Mouse (Mus musculus) forebrain, embryonic 12.5 days (tissue): ENCODE results near the gene Slpi. TPM values are rescaled to one million over a fixed set of nuclear protein-coding genes. Genes with fewer than 3 reads are reported as not detected.

Source experiments
- ATAC-seq: fragments of 200-750 bp; cut with Nextera tagmentation; 2 replicates; pipeline ENCODE4 v1.8.0; 2017; ENCODE audit warnings: moderate TSS enrichment; ENCODE audit not compliant: low FRiP score
- H3K27ac ChIP-seq: fragments of 300-500 bp; sonication (generic); 2 replicates; pipeline ENCODE4 v1.5.1; 2016; ENCODE audit warnings: mild to moderate bottlenecking
- H3K27me3 ChIP-seq: fragments of 300-500 bp; sonication (generic); 2 replicates; pipeline ENCODE4 v1.6.1; 2016; ENCODE audit warnings: mild to moderate bottlenecking
- H3K36me3 ChIP-seq: fragments of 300-500 bp; sonication (generic); replicated peaks from 2 replicates; pipeline ENCODE4 v1.6.1; 2016; ENCODE audit warnings: mild to moderate bottlenecking
- H3K4me1 ChIP-seq: fragments of 300-500 bp; sonication (generic); 2 replicates; pipeline ENCODE4 v1.6.1; 2016
- H3K4me2 ChIP-seq: fragments of 300-500 bp; sonication (generic); 2 replicates; pipeline ENCODE4 v1.6.1; 2016; ENCODE audit warnings: mild to moderate bottlenecking, moderate library complexity
- H3K4me3 ChIP-seq: fragments of 300-500 bp; sonication (generic); replicated peaks from 2 replicates; pipeline ENCODE4 v1.5.1; 2016; ENCODE audit warnings: mild to moderate bottlenecking
- H3K9ac ChIP-seq: fragments of 300-500 bp; sonication (generic); 2 replicates; pipeline ENCODE4 v1.6.1; 2016; ENCODE audit warnings: mild to moderate bottlenecking
- H3K9me3 ChIP-seq: fragments of 300-500 bp; sonication (generic); 2 replicates; pipeline ENCODE4 v1.6.1; 2016
- WGBS: fragments of 180-500 bp; shearing (Covaris S2); methylation state at CpG from one replicate; pipeline ENCODE4 v1.1.7; 2016; 5-methylcytosine and 5-hydroxymethylcytosine counted together
- polyA plus RNA-seq: library from polyadenylated mRNA; unstranded; fragments of >200 nt; fragmentation: Nextera tagmentation; extraction: Ambion mirVana; gene quantifications from 2 replicates; pipeline ENCODE4 v1.2.1, GENCODE M21; 2016

Slpi gene
- polyA plus RNA-seq, 1 experiment from 2014 or later: 0.41 TPM

DNA sequence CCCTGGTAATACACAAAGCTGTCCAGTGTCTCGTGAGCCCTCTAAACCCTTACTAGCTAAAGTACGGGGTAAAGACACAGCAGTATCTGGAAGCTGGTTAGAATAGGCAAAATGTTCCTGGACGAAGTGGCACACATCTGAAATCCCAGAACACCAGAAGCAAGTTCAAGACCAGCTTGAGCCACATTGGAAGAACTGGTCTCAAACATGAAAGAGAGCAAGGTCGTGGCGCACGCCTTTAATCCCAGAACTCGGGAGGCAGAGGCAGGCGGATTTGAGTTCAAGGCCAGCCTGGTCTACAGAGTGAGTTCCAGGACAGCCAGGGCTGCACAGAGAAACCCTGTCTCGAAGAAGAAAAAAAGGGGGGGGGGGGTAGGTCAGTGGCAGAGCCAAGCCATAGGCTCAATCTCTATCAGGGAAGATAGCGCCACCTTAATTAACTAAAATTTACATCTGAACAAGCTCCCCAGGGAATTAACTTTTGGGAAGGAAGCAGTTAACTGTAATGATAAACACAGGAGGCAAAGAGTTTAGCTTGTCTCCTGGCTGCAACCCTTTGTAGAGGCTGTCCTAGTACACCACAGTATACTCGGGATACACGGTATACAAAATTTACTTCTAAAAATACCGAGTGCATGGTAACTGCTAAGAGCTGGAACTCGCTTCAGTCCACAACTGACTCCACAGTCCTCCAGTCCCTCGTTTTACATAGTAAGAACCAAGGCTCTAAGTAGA lies 41.2 kb upstream of the Slpi start:
- ATAC-seq: no peak
- Histone ChIP-seq H3K27me3 (peaks cover 7% of the 10 kb centered on the region; the same call in 1 of the 2 replicates), H3K36me3 (no peaks in the 10 kb centered on the region), H3K27ac (no peak overlapping the region), H3K4me1 (peaks cover 13% of the 10 kb centered on the region), H3K4me3 (no peak overlapping the region), H3K9ac (no peak overlapping the region), H3K4me2 (no peak overlapping the region), H3K9me3 (no peaks in the 10 kb centered on the region)
- 44% methylated on average over 15 of the region's 15 CpGs for WGBS

DNA sequence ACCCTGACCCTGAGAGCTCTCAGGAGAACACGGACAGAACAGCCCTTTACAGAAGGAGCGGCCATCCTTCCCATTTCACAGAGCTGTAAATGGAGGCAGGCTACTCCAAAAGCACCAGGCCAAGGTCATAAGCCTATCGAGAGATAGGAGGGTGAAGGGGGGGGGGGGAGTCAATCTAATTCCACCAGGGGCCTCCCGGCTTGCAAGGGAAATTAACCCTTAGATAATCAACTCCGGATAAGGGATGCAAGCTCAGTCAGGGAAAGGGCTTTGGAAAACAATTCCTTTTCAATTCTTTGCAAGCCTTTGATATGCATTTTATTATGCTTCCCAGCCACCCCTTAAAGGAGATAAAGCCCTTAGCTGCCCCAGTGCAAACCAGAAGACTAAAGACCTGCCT lies 39.6 kb upstream of the Slpi start:
- no peaks in the 10 kb centered on the region for H3K9me3 ChIP-seq
- no peak for ATAC-seq
- H3K4me3 ChIP-seq: no peak overlapping the region
- 46% methylated on average over 5 of the region's 5 CpGs for WGBS
- H3K4me1 ChIP-seq: peaks cover 13% of the 10 kb centered on the region
- no peak overlapping the region for H3K27ac ChIP-seq
- H3K9ac ChIP-seq: no peak overlapping the region
- no peaks in the 10 kb centered on the region for H3K36me3 ChIP-seq
- peaks cover 7% of the 10 kb centered on the region; the same call in 1 of the 2 replicates for H3K27me3 ChIP-seq
- H3K4me2 ChIP-seq: no peak overlapping the region

DNA sequence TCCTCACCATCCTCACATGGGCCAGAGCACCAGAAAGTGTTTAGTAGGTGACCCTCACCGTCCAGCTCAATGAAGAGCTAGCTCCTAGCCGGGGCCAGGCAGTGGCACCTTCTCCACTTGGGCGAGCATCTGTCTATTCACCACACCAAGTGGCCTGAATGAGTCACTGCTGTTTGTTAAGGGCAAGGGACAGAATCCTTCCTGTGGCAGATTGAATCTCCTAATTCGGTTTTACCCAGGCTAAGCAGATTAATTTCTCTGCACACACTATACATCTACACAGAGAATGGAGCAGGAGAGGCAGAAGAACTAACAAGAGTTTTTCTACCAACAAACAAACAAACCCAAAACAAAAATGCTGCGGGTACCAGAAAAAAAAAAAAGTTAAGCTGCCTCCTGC lies 38.1 kb upstream of the Slpi start:
- Histone ChIP-seq H3K9me3 (no peaks in the 10 kb centered on the region), H3K36me3 (no peaks in the 10 kb centered on the region), H3K4me1 (peaks cover 3% of the 10 kb centered on the region; the same call in 1 of the 2 replicates), H3K4me3 (no peak overlapping the region), H3K9ac (no peak overlapping the region), H3K27ac (no peak overlapping the region), H3K27me3 (peaks cover 7% of the 10 kb centered on the region; the same call in 1 of the 2 replicates), H3K4me2 (no peak overlapping the region)
- 80% methylated on average over 5 of the region's 5 CpGs for WGBS
- no peak for ATAC-seq

DNA sequence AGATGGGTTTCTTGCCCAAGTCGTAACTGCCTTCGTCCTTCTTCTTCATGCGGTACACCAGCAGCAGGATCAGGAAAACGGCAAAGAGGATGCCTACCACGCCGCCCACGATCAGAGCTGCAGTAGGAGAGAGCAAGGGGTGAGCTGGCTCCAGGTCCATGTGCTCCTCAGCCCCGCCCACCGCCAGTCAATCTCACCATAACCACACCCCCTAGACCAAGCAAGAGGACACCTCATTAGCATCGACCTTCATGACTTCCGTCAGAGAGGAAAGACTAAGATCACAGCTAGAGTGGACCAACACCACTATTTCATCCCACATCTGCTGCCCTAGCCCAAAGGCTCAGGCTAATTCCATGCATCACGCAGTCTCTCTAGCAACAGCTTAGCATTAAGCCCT lies 37.2 kb upstream of the Slpi start:
- Histone ChIP-seq H3K4me3 (no peak overlapping the region), H3K9ac (no peak overlapping the region), H3K9me3 (no peaks in the 10 kb centered on the region), H3K4me1 (peaks cover 2% of the 10 kb centered on the region; the same call in 1 of the 2 replicates), H3K36me3 (no peaks in the 10 kb centered on the region), H3K27ac (no peak overlapping the region), H3K27me3 (peaks cover 7% of the 10 kb centered on the region; the same call in 1 of the 2 replicates), H3K4me2 (no peak overlapping the region)
- WGBS: 36% methylated on average over 12 of the region's 12 CpGs
- no peak for ATAC-seq

DNA sequence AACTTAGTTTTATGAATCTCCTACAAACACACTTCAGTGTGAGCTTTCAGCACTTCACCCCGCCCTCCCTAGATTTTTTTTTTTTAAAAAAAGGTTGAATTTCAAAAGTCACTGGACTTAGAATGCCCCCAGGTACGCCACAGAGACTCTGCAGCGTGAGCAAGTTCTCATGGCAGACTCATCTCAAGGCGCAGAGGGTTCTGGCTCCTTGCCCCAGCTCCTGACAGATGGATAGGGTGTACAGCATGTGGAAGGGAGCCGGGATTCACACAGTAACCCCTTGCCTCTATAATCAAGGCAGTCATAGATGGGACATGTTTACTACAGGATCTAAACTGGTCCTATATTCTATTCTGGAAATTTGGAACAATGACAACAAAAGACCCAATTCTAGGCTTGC lies 36.5 kb upstream of the Slpi start:
- WGBS: 90% methylated on average over 5 of the region's 5 CpGs
- no peak overlapping the region for H3K4me2 ChIP-seq
- peaks cover 7% of the 10 kb centered on the region; the same call in 1 of the 2 replicates for H3K27me3 ChIP-seq
- no peaks in the 10 kb centered on the region for H3K9me3 ChIP-seq
- no peak overlapping the region for H3K9ac ChIP-seq
- H3K4me1 ChIP-seq: no peaks in the 10 kb centered on the region
- H3K4me3 ChIP-seq: no peak overlapping the region
- ATAC-seq: no peak
- no peak overlapping the region for H3K27ac ChIP-seq
- H3K36me3 ChIP-seq: no peaks in the 10 kb centered on the region

DNA sequence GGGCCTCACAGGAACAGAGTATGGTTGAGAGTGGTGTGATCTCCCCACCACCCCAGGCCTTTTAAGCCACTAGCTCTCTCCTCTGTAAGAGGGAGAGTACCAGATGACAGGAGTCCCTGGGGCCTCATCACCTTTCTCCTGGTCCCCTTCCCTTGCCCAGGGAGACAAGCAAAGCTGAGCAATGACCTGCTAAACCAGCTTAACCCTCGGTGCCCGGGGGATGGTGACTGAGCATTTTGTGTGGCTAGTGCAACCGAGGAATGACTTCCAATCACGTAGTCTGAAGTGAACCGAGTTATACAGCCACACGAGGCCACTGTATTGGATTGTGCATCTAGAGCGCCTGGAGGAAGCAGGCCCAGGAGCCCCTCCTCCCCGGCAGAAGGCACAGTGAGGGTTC lies 35.5 kb upstream of the Slpi start:
- no peak overlapping the region for H3K4me3 ChIP-seq
- 90% methylated on average over 8 of the region's 8 CpGs for WGBS
- 0 out of 2 replicates have a peak, but pooled peaks cover under 1% of the 10 kb centered on the region for H3K27me3 ChIP-seq
- ATAC-seq: no peak
- H3K4me2 ChIP-seq: no peak overlapping the region
- H3K9me3 ChIP-seq: no peaks in the 10 kb centered on the region
- H3K9ac ChIP-seq: no peak overlapping the region
- no peak overlapping the region for H3K27ac ChIP-seq
- H3K4me1 ChIP-seq: no peaks in the 10 kb centered on the region
- no peaks in the 10 kb centered on the region for H3K36me3 ChIP-seq

DNA sequence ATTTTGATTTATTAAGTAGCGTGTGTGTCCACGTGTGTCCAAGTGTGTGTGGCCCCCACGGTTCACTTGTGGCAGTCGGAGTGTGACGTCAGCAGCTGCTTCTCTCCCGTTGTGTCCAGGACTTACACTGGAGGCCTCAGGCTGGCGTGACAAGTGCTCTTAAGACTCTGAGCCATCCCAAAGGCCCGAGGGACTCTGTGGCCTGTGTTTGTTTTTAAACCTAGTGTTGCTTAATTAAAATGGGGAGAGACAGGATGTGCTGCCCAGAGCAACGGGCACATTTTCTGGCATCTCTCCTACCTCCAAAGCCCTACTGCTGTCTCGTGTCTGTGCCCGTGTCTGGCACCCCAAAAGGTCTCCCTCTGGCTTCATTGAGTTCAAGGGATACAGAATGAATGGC lies 34.6 kb upstream of the Slpi start:
- no peak overlapping the region for H3K4me2 ChIP-seq
- H3K9ac ChIP-seq: no peak overlapping the region
- H3K27ac ChIP-seq: no peak overlapping the region
- no peaks in the 10 kb centered on the region for H3K4me1 ChIP-seq
- no peaks in the 10 kb centered on the region; the same call in 1 of the 2 replicates for H3K27me3 ChIP-seq
- H3K36me3 ChIP-seq: no peaks in the 10 kb centered on the region
- no peaks in the 10 kb centered on the region for H3K9me3 ChIP-seq
- WGBS: 88% methylated on average over 11 of the region's 11 CpGs
- no peak overlapping the region for H3K4me3 ChIP-seq
- no peak for ATAC-seq

DNA sequence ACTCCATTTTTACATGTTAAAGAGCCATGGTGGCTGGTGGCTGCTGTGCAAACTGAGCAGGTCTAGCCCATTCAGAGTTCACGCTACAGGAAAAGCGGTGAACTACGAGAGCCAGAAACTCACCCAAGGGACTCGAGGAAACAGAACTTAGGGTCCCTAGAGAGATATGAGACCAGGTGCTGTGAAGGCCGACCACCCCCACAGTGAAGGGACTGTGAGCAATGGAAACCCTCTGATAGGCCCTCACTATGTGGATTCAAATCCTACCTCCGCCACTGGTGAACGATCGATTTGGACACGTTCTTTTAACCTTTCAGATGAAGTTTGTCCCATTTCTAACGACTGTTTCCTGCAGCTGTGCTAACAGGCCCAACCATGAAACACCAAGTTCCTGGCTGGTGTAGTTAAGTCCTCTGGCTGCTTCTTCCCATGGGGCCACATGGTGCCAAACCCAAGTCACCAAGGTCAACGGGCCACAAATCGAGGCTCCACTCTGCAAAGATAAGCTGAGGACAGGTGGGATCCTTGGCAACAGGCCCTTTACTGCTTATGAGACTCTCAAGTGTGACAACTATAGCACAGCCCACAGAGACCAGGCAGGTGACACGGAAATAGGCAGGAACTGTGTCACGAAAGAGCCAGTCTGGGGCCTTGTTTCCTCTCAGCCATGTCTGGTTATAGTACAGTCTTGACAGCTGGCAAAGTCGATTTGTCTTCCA lies 33.9 kb upstream of the Slpi start:
- Histone ChIP-seq H3K27me3 (no peaks in the 10 kb centered on the region; the same call in 1 of the 2 replicates), H3K36me3 (no peaks in the 10 kb centered on the region), H3K4me1 (no peaks in the 10 kb centered on the region), H3K4me2 (no peak overlapping the region), H3K9ac (no peak overlapping the region), H3K27ac (no peak overlapping the region), H3K9me3 (no peaks in the 10 kb centered on the region), H3K4me3 (no peak overlapping the region)
- ATAC-seq: no peak
- 90% methylated on average over 15 of the region's 15 CpGs for WGBS

DNA sequence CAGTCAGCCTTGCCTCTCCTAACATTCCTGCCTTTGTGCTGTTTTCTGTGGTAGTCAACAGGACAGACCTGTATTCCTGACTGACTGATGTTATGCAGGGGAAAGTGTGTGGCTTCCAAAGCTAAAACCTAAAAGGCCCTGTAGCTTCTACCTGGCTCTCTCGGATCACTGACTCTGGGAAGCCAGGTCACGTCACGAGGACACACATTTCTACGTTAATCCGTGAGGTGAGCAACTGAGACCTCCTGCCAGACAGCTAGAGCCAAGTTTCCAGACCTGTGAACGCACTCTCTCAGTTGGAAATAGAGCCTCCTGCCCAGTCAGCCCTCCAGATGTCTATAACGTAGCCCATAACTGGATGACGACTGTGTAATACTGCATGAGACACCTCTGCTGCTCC lies 33.1 kb upstream of the Slpi start:
- H3K4me1 ChIP-seq: no peaks in the 10 kb centered on the region
- no peak for ATAC-seq

DNA sequence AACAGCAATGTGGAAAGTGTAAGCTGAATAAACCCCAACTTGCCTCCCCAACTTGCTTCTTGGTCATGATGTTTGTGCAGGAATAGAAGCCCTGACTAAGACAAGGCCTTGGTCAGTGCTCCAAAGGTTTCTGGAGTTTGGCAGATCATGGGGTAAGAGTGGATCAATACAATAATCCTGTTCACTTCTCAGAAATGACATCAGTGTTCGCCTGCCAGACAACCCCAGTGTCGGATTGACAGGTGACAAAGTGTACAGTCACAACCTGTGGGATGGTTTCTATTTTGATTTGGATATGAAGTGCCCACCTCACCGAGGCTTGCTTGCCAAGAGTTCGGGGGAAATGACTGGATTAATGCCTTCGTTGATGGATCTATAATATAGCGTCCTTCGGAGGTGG lies 32.4 kb upstream of the Slpi start:
- H3K9me3 ChIP-seq: no peaks in the 10 kb centered on the region
- 90% methylated on average over 7 of the region's 7 CpGs for WGBS
- no peak for ATAC-seq
- no peak overlapping the region for H3K9ac ChIP-seq
- no peak overlapping the region for H3K27ac ChIP-seq
- H3K4me2 ChIP-seq: no peak overlapping the region
- no peak overlapping the region for H3K4me3 ChIP-seq
- no peaks in the 10 kb centered on the region for H3K4me1 ChIP-seq
- H3K36me3 ChIP-seq: no peaks in the 10 kb centered on the region
- no peaks in the 10 kb centered on the region; the same call in 1 of the 2 replicates for H3K27me3 ChIP-seq

More for the DNA sequence above, 33.1 kb upstream of the Slpi start:
- Histone ChIP-seq H3K4me2 (no peak overlapping the region), H3K27me3 (no peaks in the 10 kb centered on the region; the same call in 1 of the 2 replicates), H3K9ac (no peak overlapping the region), H3K4me3 (no peak overlapping the region), H3K27ac (no peak overlapping the region), H3K9me3 (no peaks in the 10 kb centered on the region), H3K36me3 (no peaks in the 10 kb centered on the region)
- 88% methylated on average over 8 of the region's 8 CpGs for WGBS

DNA sequence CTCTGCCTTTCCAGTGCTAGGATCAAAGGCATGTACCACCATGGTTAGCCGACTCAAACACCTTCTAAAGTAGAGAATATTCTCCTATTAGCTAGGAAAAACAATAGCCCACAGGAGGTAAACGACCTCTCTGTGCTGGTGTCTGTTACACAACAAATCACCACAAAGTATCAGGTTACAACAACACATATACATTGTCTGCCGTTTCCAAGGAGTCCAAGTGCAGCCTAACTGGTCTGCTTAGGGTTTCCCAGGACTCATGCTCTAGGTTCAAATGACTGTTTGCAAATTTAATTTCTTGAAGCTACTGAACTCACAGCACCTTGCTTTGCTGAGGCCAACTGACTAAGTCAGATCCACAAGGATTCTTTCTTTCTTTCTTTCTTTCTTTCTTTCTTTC lies 30.6 kb upstream of the Slpi start:
- 4% methylated on average over 3 of the region's 3 CpGs for WGBS
- Histone ChIP-seq H3K27ac (no peak overlapping the region), H3K27me3 (peaks cover 7% of the 10 kb centered on the region), H3K4me2 (no peak overlapping the region), H3K36me3 (no peaks in the 10 kb centered on the region), H3K9ac (no peak overlapping the region), H3K9me3 (no peaks in the 10 kb centered on the region), H3K4me3 (no peak overlapping the region), H3K4me1 (no peaks in the 10 kb centered on the region)
- no peak for ATAC-seq

DNA sequence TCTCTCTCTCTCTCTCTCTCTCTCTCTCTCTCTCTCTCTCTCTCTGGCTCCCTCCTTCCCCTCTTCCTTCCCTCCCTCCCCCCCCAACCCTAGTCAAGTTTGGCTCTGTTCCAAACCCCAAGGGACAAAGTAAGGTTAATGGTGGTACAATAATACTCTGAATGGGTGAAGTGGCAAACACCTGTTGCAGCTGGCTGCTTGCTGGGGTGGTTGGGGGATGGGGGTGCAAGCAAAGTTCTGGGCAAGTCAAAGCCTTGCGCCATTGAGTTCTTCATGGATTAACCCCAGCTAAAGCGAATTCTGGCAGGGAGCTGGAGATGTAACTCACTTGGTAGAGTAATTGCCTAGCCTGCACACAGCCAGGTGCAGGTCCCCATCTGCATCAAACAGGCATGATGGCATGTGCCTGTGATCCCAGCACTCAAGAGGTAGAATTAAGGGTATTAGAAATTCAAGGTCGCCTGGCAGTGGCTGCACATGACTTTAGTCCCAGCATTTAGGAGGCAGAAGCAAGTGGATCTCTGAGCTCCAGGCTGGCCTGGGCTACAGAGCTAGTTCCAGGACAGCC lies 29.5 kb upstream of the Slpi start:
- ATAC-seq: no peak
- Histone ChIP-seq H3K4me1 (peaks cover 4% of the 10 kb centered on the region; the same call in 1 of the 2 replicates), H3K27me3 (peaks cover 17% of the 10 kb centered on the region), H3K4me3 (no peak overlapping the region), H3K4me2 (no peak overlapping the region), H3K27ac (no peak overlapping the region), H3K9ac (no peak overlapping the region), H3K9me3 (no peaks in the 10 kb centered on the region), H3K36me3 (no peaks in the 10 kb centered on the region)
- 34% methylated on average over 3 of the region's 3 CpGs for WGBS
